Mouse (Mus musculus) embryonic facial prominence, embryonic 14.5 days (tissue): ENCODE results near the gene Copg2. TPM values are rescaled to one million over a fixed set of nuclear protein-coding genes. Genes with fewer than 3 reads are reported as not detected.
A peak's percentile ranks its signal among the peaks of the same experiment; 100 is the strongest.

Source experiments
- ATAC-seq: fragments of 200-750 bp; cut with Nextera tagmentation; 2 replicates; pipeline ENCODE4 v1.8.0; 2017; ENCODE audit warnings: low read depth, moderate number of reproducible peaks, moderate TSS enrichment
- DNase-seq: peaks from one replicate; pipeline ENCODE4 v3.0.0-alpha.2; 2015; ENCODE audit warnings: low spot score
- H3K27ac ChIP-seq: fragments of 300-500 bp; sonication (generic); replicated peaks from 2 replicates; pipeline ENCODE4 v1.5.1; 2014; ENCODE audit warnings: low read depth, mild to moderate bottlenecking, low read length, moderate library complexity
- H3K27me3 ChIP-seq: fragments of 300-500 bp; sonication (generic); replicated peaks from 2 replicates; pipeline ENCODE4 v1.6.1; 2014; ENCODE audit warnings: low read length; ENCODE audit not compliant: control insufficient read depth, insufficient read depth
- H3K36me3 ChIP-seq: fragments of 300-500 bp; sonication (generic); 2 replicates; pipeline ENCODE4 v1.6.1; 2014; ENCODE audit warnings: low read length, mixed read lengths; ENCODE audit not compliant: control insufficient read depth, insufficient read depth
- H3K4me1 ChIP-seq: fragments of 300-500 bp; sonication (generic); 2 replicates; pipeline ENCODE4 v1.6.1; 2014; ENCODE audit warnings: antibody characterized with exemption, low read length; ENCODE audit not compliant: control insufficient read depth, insufficient read depth
- H3K4me2 ChIP-seq: fragments of 300-500 bp; sonication (generic); 2 replicates; pipeline ENCODE4 v1.6.1; 2014; ENCODE audit warnings: low read depth, mild to moderate bottlenecking, low read length, moderate library complexity, mixed read lengths
- H3K4me3 ChIP-seq: fragments of 300-500 bp; sonication (generic); 2 replicates; pipeline ENCODE4 v1.5.1; 2014; ENCODE audit warnings: low read depth, mild to moderate bottlenecking, low read length
- H3K9ac ChIP-seq: fragments of 300-500 bp; sonication (generic); 2 replicates; pipeline ENCODE4 v1.6.1; 2014; ENCODE audit warnings: low read depth, mild to moderate bottlenecking, low read length, moderate library complexity, mixed read lengths
- H3K9me3 ChIP-seq: fragments of 300-500 bp; sonication (generic); 2 replicates; pipeline ENCODE4 v1.6.1; 2016; ENCODE audit warnings: low read length; ENCODE audit not compliant: control insufficient read depth
- WGBS: fragments of 180-500 bp; shearing (Covaris S2); extraction: QIAGEN DNeasy Blood & Tissue Kit; methylation state at CpG from one replicate; pipeline ENCODE4 v1.1.7; 2014; 5-methylcytosine and 5-hydroxymethylcytosine counted together
- polyA plus RNA-seq: library from polyadenylated mRNA; unstranded; fragments of >200 nt; fragmentation: Nextera tagmentation; extraction: Ambion mirVana; gene quantifications from 2 replicates; pipeline ENCODE4 v1.2.1, GENCODE M21; 2014

Copg2 gene
- polyA plus RNA-seq, 1 experiment from 2014 or later, result 29.0 TPM

DNA sequence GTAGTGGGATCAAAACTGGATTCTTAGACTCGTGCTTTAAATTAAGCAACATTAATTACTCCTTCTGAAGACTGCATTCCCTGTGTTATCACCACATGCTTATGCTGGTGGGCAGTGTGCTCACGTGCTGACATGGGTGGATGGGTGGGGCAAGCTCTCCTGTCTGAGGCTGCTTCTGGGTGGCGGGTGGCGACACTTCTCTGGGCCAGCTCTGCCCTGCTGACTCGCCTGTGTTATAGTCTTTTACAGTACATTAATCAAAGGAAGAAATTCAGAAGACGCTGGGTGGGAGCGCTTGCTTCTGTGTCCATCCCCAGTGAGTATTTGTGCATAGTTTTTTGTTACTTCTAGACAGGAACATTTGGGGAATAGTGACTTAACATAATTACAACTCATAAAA, 151.0 kb downstream of the Copg2 start:
- WGBS, result 66% methylated on average over 7 of the region's 7 CpGs
- H3K9me3 ChIP-seq, result 0 out of 2 replicates have a peak, but pooled peaks cover 2% of the 10 kb centered on the region
- no peak for DNase-seq

DNA sequence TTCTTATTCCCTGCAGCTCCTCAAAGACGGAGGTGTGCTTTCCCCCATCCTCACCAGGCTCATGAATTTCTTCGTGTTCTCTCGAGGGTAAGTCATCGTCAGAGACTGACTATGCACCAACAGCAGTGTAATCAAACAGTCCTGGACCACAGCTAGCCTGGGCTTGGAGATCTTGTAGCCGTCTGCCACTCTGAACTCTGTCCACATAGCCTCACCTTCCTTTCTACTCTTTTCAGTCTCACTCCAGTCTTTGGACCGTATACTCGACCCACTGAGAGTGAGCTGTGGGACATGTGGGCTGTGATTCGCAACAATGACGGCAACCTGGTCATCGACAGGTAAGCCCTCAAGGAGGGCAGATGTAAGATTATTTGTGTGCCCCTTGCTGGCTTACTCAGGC, 151.7 kb downstream of the Copg2 start:
- Histone ChIP-seq H3K27me3 (no peaks in the 10 kb centered on the region), H3K4me3 (no peak overlapping the region), H3K4me2 (no peak overlapping the region), H3K4me1 (no peaks in the 10 kb centered on the region; the same call in 1 of the 2 replicates), H3K36me3 (peaks cover 81% of the 10 kb centered on the region), H3K9ac (no peak overlapping the region), H3K27ac (peak overlapping the region; percentile 44; the same call in 1 of the 2 replicates), H3K9me3 (peaks cover 8% of the 10 kb centered on the region)
- ATAC-seq (no peak), DNase-seq (no peak)
- WGBS, result 82% methylated on average over 10 of the region's 10 CpGs

More for the DNA sequence above, 151.0 kb downstream of the Copg2 start:
- H3K4me1 ChIP-seq, result no peaks in the 10 kb centered on the region; the same call in 1 of the 2 replicates
- H3K27ac ChIP-seq, result peak overlapping the region; percentile 52
- peaks cover 80% of the 10 kb centered on the region for H3K36me3 ChIP-seq
- no peak overlapping the region for H3K9ac ChIP-seq
- no peaks in the 10 kb centered on the region for H3K27me3 ChIP-seq
- no peak overlapping the region for H3K4me3 ChIP-seq
- no peak overlapping the region for H3K4me2 ChIP-seq
- ATAC-seq, result no peak

DNA sequence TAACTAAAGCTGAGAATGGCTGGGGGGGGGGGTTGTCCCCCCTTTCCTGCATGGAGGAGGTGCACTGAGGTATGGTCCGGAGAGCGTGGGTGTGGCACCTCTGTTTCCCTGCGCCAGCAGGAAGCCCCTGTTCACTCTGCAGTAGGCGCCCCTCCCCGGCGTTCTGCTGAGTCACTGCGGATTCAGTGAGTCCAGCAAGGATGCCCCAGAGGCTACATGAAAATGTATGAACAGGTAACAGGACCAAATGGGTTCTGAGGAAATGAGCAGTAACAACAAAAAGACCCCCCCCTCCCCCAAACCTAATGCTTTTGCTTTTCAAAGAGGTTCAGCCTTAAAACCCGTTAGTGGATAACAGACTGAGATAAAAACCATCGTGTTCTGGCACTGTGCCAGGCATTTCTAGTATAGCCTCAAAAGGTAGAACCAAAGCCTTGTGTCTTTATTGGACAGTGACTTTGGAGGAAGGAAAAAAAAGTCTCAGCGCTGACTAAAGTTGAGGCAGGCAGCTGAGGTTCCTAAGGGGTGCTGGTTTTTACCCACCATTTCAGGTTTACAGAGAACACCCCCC, 157.3 kb downstream of the Copg2 start:
- H3K9ac ChIP-seq, result peak overlapping the region; percentile 70
- peak overlapping the region; percentile 61; the same call in 1 of the 2 replicates for H3K27ac ChIP-seq
- WGBS, result 44% methylated on average over 10 of the region's 10 CpGs
- peak; percentile 70 for DNase-seq
- H3K27me3 ChIP-seq, result no peaks in the 10 kb centered on the region
- H3K4me2 ChIP-seq, result peak overlapping the region; percentile 66
- no peaks in the 10 kb centered on the region for H3K4me1 ChIP-seq
- peaks cover 60% of the 10 kb centered on the region for H3K9me3 ChIP-seq
- H3K36me3 ChIP-seq, result peaks cover 38% of the 10 kb centered on the region
- H3K4me3 ChIP-seq, result peak overlapping the region; percentile 53
- no peak for ATAC-seq

DNA sequence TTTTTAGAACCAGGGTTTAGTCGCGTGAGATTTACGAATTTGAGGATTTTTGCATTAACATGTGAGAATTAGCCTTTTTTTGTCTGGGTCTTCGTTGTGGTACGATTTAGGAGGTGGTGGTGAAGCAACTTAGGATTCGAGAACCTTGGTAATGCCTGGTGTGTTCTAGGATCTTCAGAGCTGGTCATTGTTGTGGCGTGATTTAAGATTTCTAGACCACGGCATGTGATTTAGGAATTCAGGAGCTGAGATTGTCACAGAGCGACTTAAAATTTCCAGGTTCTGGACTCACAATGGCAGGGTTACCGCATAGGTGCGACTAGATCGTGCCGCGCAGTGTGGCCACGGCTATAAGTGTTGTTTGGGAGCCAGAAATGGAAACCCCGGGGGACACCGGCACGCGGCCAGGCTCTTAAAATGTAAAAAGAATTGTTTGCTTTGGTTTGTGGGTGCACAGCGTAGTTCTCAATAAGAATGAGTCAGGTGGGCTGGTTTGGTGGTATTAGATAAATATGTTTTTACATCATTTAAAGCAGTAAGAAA, 158.1 kb downstream of the Copg2 start:
- Histone ChIP-seq H3K27ac (peak overlapping the region; percentile 61), H3K27me3 (no peaks in the 10 kb centered on the region), H3K36me3 (peaks cover 31% of the 10 kb centered on the region), H3K9me3 (peaks cover 63% of the 10 kb centered on the region), H3K4me1 (no peaks in the 10 kb centered on the region), H3K4me2 (peak overlapping the region; percentile 66), H3K9ac (peak overlapping the region; percentile 70), H3K4me3 (peak overlapping the region; percentile 53)
- DNase-seq (no peak), ATAC-seq (no peak)
- 51% methylated on average over 20 of the region's 20 CpGs for WGBS

DNA sequence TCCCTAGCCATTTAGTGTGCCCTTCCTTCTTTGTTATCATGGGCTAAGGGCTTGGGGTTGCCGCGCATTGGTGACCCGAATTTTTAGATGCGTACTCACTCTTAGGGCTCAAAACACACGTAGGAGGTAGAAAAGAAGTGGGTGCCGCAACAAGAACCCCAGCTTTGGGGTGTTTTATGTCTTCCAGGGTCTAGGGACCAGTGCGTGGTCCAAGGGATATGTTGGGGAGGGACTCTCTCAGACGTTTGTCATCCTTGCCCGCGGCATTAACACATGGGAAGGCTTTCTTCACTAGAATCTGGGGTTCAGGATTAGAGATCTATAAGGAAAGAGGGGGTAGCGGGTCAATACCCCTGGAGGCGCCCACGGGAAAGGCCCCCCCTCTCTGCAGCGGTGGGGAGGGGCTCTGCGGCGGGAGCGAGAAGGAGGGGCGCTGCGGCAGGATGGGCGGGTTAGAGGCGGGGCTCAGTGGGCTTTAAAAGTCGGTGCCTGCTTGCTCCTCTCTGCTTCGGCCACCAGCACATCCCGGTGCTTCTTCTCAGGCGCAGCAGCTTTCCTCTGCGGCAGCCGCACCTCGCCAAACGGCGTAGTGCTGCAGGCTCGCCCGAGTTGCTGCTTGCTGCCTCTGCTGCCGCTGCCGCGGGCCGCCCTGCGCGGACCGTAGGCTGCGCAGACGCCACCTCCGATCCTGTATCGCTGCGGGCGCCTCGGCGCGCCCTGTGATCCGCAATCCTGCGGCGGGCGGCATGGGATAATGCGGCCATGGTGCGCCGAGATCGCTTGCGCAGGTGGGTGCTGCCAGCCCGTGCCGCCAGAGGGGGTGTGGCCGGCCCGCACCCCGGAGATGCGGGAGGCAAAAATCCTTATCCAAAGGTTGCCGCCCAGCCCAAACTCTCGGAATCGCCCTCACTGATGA, 158.8 kb downstream of the Copg2 start:
- H3K36me3 ChIP-seq, result peaks cover 24% of the 10 kb centered on the region
- ATAC-seq (peak; percentile 81), DNase-seq (peak; percentile 93)
- H3K9ac ChIP-seq, result peak overlapping the region; percentile 70
- WGBS, result 53% methylated on average over 45 of the region's 66 CpGs
- H3K27ac ChIP-seq, result peak overlapping the region; percentile 89
- no peaks in the 10 kb centered on the region for H3K4me1 ChIP-seq
- no peaks in the 10 kb centered on the region for H3K27me3 ChIP-seq
- H3K9me3 ChIP-seq, result peaks cover 64% of the 10 kb centered on the region
- H3K4me3 ChIP-seq, result peak overlapping the region; percentile 53
- peak overlapping the region; percentile 66 for H3K4me2 ChIP-seq

DNA sequence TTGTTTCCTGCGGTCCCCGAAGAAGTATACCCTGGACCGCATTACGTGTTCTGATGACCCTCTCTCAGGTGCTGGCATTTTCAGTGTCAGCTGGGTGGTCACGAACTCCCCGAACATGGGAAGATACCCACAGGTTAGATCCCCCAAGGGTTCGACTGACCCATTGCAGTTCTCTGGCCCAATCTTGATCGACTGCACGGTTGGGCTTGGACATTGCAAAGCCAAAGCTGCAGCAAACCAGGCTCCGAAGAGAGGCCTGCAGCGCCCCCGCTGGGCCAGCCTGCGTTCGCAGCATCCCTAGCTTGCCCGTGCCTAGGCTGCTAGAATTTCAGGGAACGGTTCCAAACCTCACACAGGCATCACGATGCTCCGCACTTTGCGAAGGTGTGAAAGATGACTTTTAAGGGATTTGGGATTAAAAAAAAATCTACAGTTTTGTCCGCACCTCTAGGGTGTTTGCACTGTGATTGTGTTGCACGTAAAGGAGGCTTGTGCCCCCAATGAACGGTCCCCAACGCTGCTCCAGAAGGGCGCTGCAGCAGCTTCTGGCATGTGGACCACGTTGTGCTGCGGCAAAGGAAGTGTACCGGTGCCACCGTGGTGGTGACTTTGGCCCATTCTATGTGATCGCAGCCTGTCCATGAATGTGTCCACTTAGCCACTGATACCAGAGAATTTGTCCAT, 159.6 kb downstream of the Copg2 start:
- Histone ChIP-seq H3K36me3 (peaks cover 17% of the 10 kb centered on the region), H3K4me1 (no peaks in the 10 kb centered on the region), H3K9me3 (peaks cover 64% of the 10 kb centered on the region), H3K27ac (peak overlapping the region; percentile 89), H3K9ac (peak overlapping the region; percentile 54), H3K27me3 (no peaks in the 10 kb centered on the region), H3K4me3 (peak overlapping the region; percentile 53), H3K4me2 (peak overlapping the region; percentile 66)
- WGBS, result 50% methylated on average over 29 of the region's 29 CpGs
- ATAC-seq (peak; percentile 73), DNase-seq (peak; percentile 93)

DNA sequence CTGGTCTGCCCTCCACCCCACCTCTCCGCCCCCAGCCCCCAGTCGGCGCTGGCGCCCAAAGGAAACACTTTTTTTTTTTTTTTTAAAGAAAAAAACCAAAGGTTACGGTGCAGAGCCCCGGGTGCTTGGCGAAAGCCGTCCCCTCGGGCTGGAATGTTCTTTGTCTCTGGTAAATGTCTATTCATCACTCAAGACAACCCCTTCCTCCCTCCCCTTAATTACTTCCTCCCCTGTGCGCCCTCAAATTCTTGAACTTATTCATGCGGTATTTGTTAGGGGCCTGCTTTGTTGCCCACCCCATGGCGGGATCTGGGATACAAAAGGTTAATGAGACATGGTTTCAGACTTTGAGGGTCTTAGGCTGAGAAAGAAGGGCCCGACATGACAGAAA, 160.2 kb downstream of the Copg2 start:
- WGBS, result 53% methylated on average over 13 of the region's 13 CpGs
- Histone ChIP-seq H3K4me3 (no peak overlapping the region), H3K9me3 (peaks cover 64% of the 10 kb centered on the region), H3K36me3 (0 out of 2 replicates have a peak, but pooled peaks cover 11% of the 10 kb centered on the region), H3K27ac (peak overlapping the region; percentile 89), H3K27me3 (no peaks in the 10 kb centered on the region), H3K9ac (no peak overlapping the region), H3K4me1 (no peaks in the 10 kb centered on the region), H3K4me2 (peak overlapping the region; percentile 66; the same call in 1 of the 2 replicates)
- DNase-seq (peak; percentile 65), ATAC-seq (no peak; the same call in 1 of the 2 replicates)
